Mouse (Mus musculus) layer of hippocampus, postnatal 14 days (tissue): ENCODE measurements around the gene Ptprz1. TPM values are rescaled to one million over a fixed set of nuclear protein-coding genes. Genes with fewer than 3 reads are reported as not detected.
A peak's percentile ranks its signal among the peaks of the same experiment; 100 is the strongest.

Experiments used
- DNase-seq, 2 experiments: peaks; one replicate each; pipeline ENCODE4 v3.0.0; 2021 to 2022; ENCODE audit warnings: low spot score in 2 of 2, mixed read lengths in 1 of 2
- long read RNA-seq, 2 experiments: library from polyadenylated mRNA; stranded (forward); transcript quantifications; one replicate each; pipeline ENCODE4 v2.0.0; 2021
- total RNA-seq, 2 experiments: library from RNA; stranded (reverse); gene quantifications; 2 replicates each; pipeline ENCODE4 v1.2.3; 2021

Gene Ptprz1
- total RNA-seq = 100 to 1,000 TPM; 206 to 223 TPM
- long read RNA-seq, experiment 1, full-length matches to known transcripts = 8 of 30 reads
- long read RNA-seq, experiment 1, partial matches to known transcripts = 7 of 30 reads
- long read RNA-seq, experiment 1, other reads (novel, unspliced or antisense) = 15 of 30 reads
- long read RNA-seq, experiment 2, full-length matches to known transcripts = 7 of 43 reads
- long read RNA-seq, experiment 2, partial matches to known transcripts = 16 of 43 reads
- long read RNA-seq, experiment 2, other reads (novel, unspliced or antisense) = 20 of 43 reads

- DNase-seq = peak; percentile 58 to 80
These were observed at the start of gene Ptprz1 for GRCm38 (mm10) chr6:22874781-22875613. Ptprz1 (plus strand) TSS chr6:22875502.

GRCm38 (mm10) chr6:22833637-22834036 lies 41.7 kb upstream of the Ptprz1 start:
- DNase-seq = peak; percentile 45 to 76

- peak; percentile 42 to 75 for DNase-seq
These were observed 41.0 kb upstream of the Ptprz1 start for GRCm38 (mm10) chr6:22834100-22834970.

GRCm38 (mm10) chr6:22875614-22876541 lies 576 bp downstream of the Ptprz1 start:
- DNase-seq = peak; percentile 42

- DNase-seq = no peak
These were observed 12.7 kb downstream of the Ptprz1 start for GRCm38 (mm10) chr6:22887978-22888377.

GRCm38 (mm10) chr6:22889333-22889732 lies 14.0 kb downstream of the Ptprz1 start:
- DNase-seq = no peak

GRCm38 (mm10) chr6:22901983-22902382 lies 26.7 kb downstream of the Ptprz1 start:
- DNase-seq = no peak

GRCm38 (mm10) chr6:22908510-22909256 lies 33.4 kb downstream of the Ptprz1 start:
- DNase-seq = no peak

GRCm38 (mm10) chr6:22909257-22909907 lies 34.1 kb downstream of the Ptprz1 start:
- DNase-seq = peak in 1 of 2 experiments; percentile 63

GRCm38 (mm10) chr6:22909908-22910260 lies 34.6 kb downstream of the Ptprz1 start:
- DNase-seq = no peak

GRCm38 (mm10) chr6:22922880-22923279 lies 47.6 kb downstream of the Ptprz1 start:
- no peak for DNase-seq

- DNase-seq = no peak
These were observed 57.5 kb downstream of the Ptprz1 start for GRCm38 (mm10) chr6:22932768-22933265.

GRCm38 (mm10) chr6:22937126-22937525 lies 61.8 kb downstream of the Ptprz1 start:
- DNase-seq = no peak

- no peak for DNase-seq
These were observed 62.2 kb downstream of the Ptprz1 start for GRCm38 (mm10) chr6:22937526-22937925.

- DNase-seq = no peak
These were observed 68.9 kb downstream of the Ptprz1 start for GRCm38 (mm10) chr6:22944191-22944590.

GRCm38 (mm10) chr6:22963374-22963773 lies 88.1 kb downstream of the Ptprz1 start:
- no peak for DNase-seq

GRCm38 (mm10) chr6:22968073-22968472 lies 92.8 kb downstream of the Ptprz1 start:
- peak in 1 of 2 experiments; percentile 29 for DNase-seq

- peak in 1 of 2 experiments; percentile 47 for DNase-seq
These were observed 108.6 kb downstream of the Ptprz1 start for GRCm38 (mm10) chr6:22983769-22984519.
